Mouse (Mus musculus) spleen, adult 2 months (tissue): ENCODE measurements around the gene Tkt.

Experiments
- CTCF ChIP-seq: fragments of 200-500 bp; IDR thresholded peaks from 2 replicates; pipeline ENCODE4 v1.5.1; 2011; ENCODE audit warnings: mild to moderate bottlenecking, inconsistent platforms; ENCODE audit not compliant: insufficient read depth, insufficient read length, insufficient replicate concordance; ENCODE audit errors: extremely low read depth
- POLR2A ChIP-seq: fragments of 200-500 bp; IDR thresholded peaks from 2 replicates; pipeline ENCODE4 v1.6.1; 2011; ENCODE audit warnings: low read depth, low read length, inconsistent platforms

DNA sequence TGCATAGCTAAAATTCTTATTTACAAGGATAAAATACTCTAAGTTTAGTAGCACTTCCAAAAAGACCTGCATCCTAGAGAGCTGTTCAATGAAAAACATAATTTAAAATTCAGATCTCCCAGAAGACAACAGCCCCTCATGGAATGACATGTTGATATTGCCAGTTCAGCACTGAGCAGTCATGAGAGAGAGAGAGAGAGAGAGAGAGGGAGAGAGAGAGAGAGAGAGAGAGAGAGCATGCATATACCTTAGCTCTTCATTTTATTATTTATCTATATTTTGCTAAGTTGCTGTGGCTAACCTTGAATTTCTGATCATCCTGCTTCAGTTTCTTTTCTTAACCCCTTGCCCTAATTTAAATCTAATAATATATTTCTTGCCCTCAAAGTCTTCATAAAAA, 14.2 kb downstream of the Tkt start:
- no peak for TF ChIP-seq CTCF
- no peak for TF ChIP-seq POLR2A
